Comparison of ENCODE assay signal across 9 mouse cellular contexts in genomic region chr12:58947231-58947630, GRCm38 (mm10).
A peak's percentile ranks its signal among the peaks of the same experiment; 100 is the strongest.
DNase-seq lines count a peak whose midpoint lies in the region; ATAC-seq lines count a peak whose summit lies in the region.
"Had no signal": no experiment of that assay in that cellular context is flagged by ENCODE, and none has a peak within 500 bp of the region (broad histone marks: within the 10 kb centered on the region; RNA-seq: fewer than 3 reads in every experiment).

No protein-coding gene starts in this region.

- DNase-seq in midbrain, embryonic 11.5 days (ENCODE audit: low spot score, missing footprints): peak; percentile 90
- DNase-seq in adipocyte (ENCODE audit: low spot score): peak; percentile 72
- DNase-seq in embryo, embryonic 11 days: peak; percentile 50
- DNase-seq in left cerebral cortex, adult 18-20 months (ENCODE audit: low spot score in 2 of 2): peak; percentile 63 to 65
- peak; percentile 36 for DNase-seq in neural tube, embryonic 11.5 days (ENCODE audit: low spot score)
- peak; percentile 45 for DNase-seq in thymus, postnatal 25 days

- H3K27ac ChIP-seq in midbrain, embryonic 11.5 days (ENCODE audit: low read depth, low read length): no peak overlapping the region
- no peak overlapping the region for H3K27ac ChIP-seq in midbrain, embryonic 16.5 days (ENCODE audit: low read length)
- H3K27ac ChIP-seq in heart, embryonic 15.5 days: peak overlapping the region; percentile 35; the same call in 1 of the 2 replicates
- H3K27ac ChIP-seq in neural tube, embryonic 11.5 days (ENCODE audit: low read depth, low read length): no peak overlapping the region
- H3K27ac ChIP-seq: stomach, embryonic 15.5 days had no signal

- H3K9me3 ChIP-seq in midbrain, embryonic 11.5 days (ENCODE audit: control insufficient read depth, low read length): no peaks in the 10 kb centered on the region
- H3K9me3 ChIP-seq in midbrain, embryonic 16.5 days (replicated peaks; ENCODE audit: control insufficient read depth, low read length, poor library complexity, severe bottlenecking): no peaks in the 10 kb centered on the region
- no peaks in the 10 kb centered on the region for H3K9me3 ChIP-seq in heart, embryonic 15.5 days (replicated peaks)
- H3K9me3 ChIP-seq in neural tube, embryonic 11.5 days (ENCODE audit: control insufficient read depth, low read length): no peaks in the 10 kb centered on the region
- H3K9me3 ChIP-seq: stomach, embryonic 15.5 days had no signal

- no peak overlapping the region for H3K4me2 ChIP-seq in midbrain, embryonic 11.5 days
- no peak overlapping the region for H3K4me2 ChIP-seq in midbrain, embryonic 16.5 days (ENCODE audit: low read length)
- no peak overlapping the region for H3K4me2 ChIP-seq in heart, embryonic 15.5 days
- no peak overlapping the region for H3K4me2 ChIP-seq in neural tube, embryonic 11.5 days (ENCODE audit: low read depth)
- H3K4me2 ChIP-seq: stomach, embryonic 15.5 days had no signal

- H3K27me3 ChIP-seq in midbrain, embryonic 11.5 days (ENCODE audit: control insufficient read depth, insufficient read depth, low read length): no peaks in the 10 kb centered on the region
- H3K27me3 ChIP-seq in midbrain, embryonic 16.5 days (ENCODE audit: control insufficient read depth, insufficient read depth, low read depth, low read length): no peaks in the 10 kb centered on the region
- H3K27me3 ChIP-seq in heart, embryonic 15.5 days: no peaks in the 10 kb centered on the region
- H3K27me3 ChIP-seq in neural tube, embryonic 11.5 days (ENCODE audit: control insufficient read depth, insufficient read depth, low read length): no peaks in the 10 kb centered on the region
- H3K27me3 ChIP-seq: stomach, embryonic 15.5 days had no signal

- H3K9ac ChIP-seq in midbrain, embryonic 11.5 days (ENCODE audit: low read length): no peak overlapping the region
- no peak overlapping the region for H3K9ac ChIP-seq in midbrain, embryonic 16.5 days (ENCODE audit: low read depth, low read length)
- no peak overlapping the region for H3K9ac ChIP-seq in heart, embryonic 15.5 days
- H3K9ac ChIP-seq in neural tube, embryonic 11.5 days (ENCODE audit: low read length): no peak overlapping the region
- H3K9ac ChIP-seq: stomach, embryonic 15.5 days had no signal

- no peak for ATAC-seq in midbrain, embryonic 11.5 days (ENCODE audit: low FRiP score)
- no peak for ATAC-seq in midbrain, embryonic 16.5 days
- no peak for ATAC-seq in heart, embryonic 15.5 days (replicated peaks; ENCODE audit: insufficient number of reproducible peaks, insufficient read depth, low FRiP score, low read depth)
- ATAC-seq in neural tube, embryonic 11.5 days (ENCODE audit: insufficient read depth, low FRiP score, low TSS enrichment): no peak

- H3K36me3 ChIP-seq in midbrain, embryonic 11.5 days (ENCODE audit: control insufficient read depth, insufficient read depth, low read length): no peaks in the 10 kb centered on the region
- H3K36me3 ChIP-seq in midbrain, embryonic 16.5 days (ENCODE audit: control insufficient read depth, insufficient read depth, low read length): no peaks in the 10 kb centered on the region
- no peaks in the 10 kb centered on the region for H3K36me3 ChIP-seq in heart, embryonic 15.5 days
- H3K36me3 ChIP-seq in neural tube, embryonic 11.5 days (ENCODE audit: control insufficient read depth, insufficient read depth, low read length): no peaks in the 10 kb centered on the region
- H3K36me3 ChIP-seq: stomach, embryonic 15.5 days had no signal

- WGBS in midbrain, embryonic 11.5 days: 28% methylated on average over 4 of the region's 4 CpGs
- WGBS in midbrain, embryonic 16.5 days: 19% methylated on average over 4 of the region's 4 CpGs
- WGBS in heart, embryonic 15.5 days: 18% methylated on average over 4 of the region's 4 CpGs
- WGBS in neural tube, embryonic 11.5 days: 23% methylated on average over 4 of the region's 4 CpGs

- H3K4me3 ChIP-seq in midbrain, embryonic 11.5 days (ENCODE audit: low read depth, low read length): no peak overlapping the region
- H3K4me3 ChIP-seq in midbrain, embryonic 16.5 days (ENCODE audit: low read depth, low read length): no peak overlapping the region
- H3K4me3 ChIP-seq in heart, embryonic 15.5 days: no peak overlapping the region
- no peak overlapping the region for H3K4me3 ChIP-seq in neural tube, embryonic 11.5 days (ENCODE audit: low read depth, low read length)
- H3K4me3 ChIP-seq: stomach, embryonic 15.5 days had no signal

- no peaks in the 10 kb centered on the region for H3K4me1 ChIP-seq in midbrain, embryonic 11.5 days (ENCODE audit: control insufficient read depth, insufficient read depth, low read length)
- H3K4me1 ChIP-seq in midbrain, embryonic 16.5 days (ENCODE audit: control insufficient read depth, insufficient read depth, low read length): no peaks in the 10 kb centered on the region
- peaks cover 4% of the 10 kb centered on the region for H3K4me1 ChIP-seq in heart, embryonic 15.5 days (replicated peaks)
- no peaks in the 10 kb centered on the region for H3K4me1 ChIP-seq in neural tube, embryonic 11.5 days (ENCODE audit: control insufficient read depth, insufficient read depth, low read length)
- H3K4me1 ChIP-seq: stomach, embryonic 15.5 days had no signal

Comparison
In these comparisons a context has a peak if more than half of its experiments do, and no peak if none do; other contexts are left out.
1. DNase-seq: peak in every context shown above with its lines; median percentile 90 in midbrain, embryonic 11.5 days; 72 in adipocyte; 64 in left cerebral cortex, adult 18-20 months; 50 in embryo, embryonic 11 days; 45 in thymus, postnatal 25 days; 36 in neural tube, embryonic 11.5 days.